Mouse (Mus musculus): ENCODE data around the gene Erlin1. TPM values are rescaled to one million over a fixed set of nuclear protein-coding genes. Genes with fewer than 3 reads are reported as not detected.

The Erlin1 gene
- total RNA-seq, 2 experiments from 2014 or later = 7.3 to 7.9 TPM

DNA sequence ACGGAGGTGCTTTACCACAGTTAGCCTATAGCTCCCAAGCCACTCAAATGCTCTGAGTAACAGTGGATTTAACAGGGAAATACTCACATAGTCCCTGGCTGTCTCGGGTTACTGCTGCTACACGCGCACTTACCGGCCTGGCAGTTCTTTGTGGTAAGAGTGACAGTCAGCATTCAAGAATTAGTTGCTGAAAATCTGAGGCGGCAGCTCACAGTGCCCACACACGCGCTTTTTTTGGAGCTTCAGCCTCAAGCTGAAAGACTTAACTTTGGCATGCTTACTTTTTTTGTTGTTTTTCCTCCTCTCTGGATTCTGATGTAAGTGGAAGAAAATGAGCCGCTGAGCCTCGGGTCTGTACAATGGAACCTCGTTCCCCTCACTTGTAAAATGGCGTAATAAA, 62.4 kb downstream of the Erlin1 start:
- DNase-seq = no peak
- intact Hi-C loops (cut with DNase I) = no loop called here

DNA sequence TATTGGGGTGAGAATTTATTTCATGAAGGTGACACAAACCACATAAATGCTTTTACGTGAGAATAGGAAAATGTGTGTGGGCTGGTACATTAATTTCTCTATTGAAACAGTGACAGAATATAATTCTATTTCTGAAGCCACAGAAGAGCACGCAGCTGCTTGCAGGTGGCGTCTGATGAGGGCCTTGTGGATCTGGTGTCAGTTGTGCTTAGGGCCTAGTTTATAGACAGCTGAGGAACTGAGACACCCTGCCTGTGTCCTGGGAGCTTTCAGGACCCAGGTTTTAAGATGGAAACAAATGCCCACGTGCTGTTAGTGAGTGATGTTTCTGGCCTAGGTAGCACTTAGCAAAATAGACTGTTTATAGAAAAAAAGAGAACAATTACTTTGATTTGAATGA, 64.6 kb downstream of the Erlin1 start:
- DNase-seq = no peak
- intact Hi-C loops (cut with DNase I) = no loop called here

DNA sequence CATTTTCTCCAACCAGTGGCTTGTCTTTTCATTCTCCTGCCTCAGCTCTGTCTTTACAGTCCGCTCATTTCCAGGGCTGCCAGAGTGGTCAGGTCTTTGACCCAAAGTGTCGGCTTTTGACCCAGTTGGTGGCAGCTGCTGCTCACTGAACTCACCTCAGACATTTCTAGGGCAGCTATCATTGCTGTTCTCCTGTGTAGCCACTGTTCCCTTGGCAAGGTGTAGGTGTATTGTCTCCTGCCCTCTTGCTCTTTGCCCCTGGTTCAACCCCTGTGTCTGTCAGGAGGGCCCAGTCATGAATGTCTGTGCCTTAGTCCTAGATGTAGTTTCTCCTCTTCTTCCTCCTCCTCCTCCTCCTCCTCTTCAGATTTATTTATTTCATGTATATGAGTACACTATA, 65.3 kb downstream of the Erlin1 start:
- intact Hi-C loops (cut with DNase I) = no loop called here

DNA sequence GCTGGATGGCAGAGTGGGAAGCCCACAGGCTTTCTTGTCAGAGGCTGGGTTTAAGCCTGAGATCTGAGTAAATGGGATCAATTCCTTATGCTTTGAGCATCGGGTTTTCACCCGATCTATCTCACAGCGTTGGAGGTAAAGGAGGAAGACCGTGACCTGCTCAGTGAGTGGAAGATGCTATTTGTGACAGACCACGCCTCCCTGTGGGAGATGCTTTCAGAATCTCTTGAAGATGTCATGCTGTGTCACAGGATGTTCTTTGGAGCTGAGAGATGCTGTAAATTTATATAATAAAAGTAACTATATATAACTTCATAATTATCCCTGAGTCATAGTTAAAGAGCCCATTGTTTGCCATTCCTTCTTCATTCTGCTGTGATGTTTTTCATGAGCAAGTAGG, 68.9 kb downstream of the Erlin1 start:
- intact Hi-C loops (cut with DNase I) = no loop called here
- DNase-seq = no peak

More for the DNA sequence above, 65.3 kb downstream of the Erlin1 start:
- DNase-seq = no peak

DNA sequence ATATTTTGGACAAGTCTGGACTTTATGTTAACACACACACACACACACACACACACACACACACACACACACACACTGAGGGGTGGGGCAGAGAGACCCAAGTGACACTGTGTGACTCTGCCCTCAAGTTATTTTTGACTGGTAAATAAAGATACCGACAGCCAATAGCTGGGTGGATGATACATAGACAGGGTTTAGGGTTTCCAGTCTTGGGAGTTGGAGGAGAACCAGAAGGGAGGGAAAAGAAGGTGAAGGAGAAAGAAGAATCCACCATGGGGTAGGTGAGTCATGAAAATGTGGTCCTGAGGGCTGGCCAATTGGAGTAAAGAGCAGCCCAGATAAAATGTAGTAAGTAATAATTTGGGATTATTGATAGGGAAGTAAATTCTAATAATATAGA, 69.5 kb downstream of the Erlin1 start:
- intact Hi-C loops (cut with DNase I) = no loop called here

DNA sequence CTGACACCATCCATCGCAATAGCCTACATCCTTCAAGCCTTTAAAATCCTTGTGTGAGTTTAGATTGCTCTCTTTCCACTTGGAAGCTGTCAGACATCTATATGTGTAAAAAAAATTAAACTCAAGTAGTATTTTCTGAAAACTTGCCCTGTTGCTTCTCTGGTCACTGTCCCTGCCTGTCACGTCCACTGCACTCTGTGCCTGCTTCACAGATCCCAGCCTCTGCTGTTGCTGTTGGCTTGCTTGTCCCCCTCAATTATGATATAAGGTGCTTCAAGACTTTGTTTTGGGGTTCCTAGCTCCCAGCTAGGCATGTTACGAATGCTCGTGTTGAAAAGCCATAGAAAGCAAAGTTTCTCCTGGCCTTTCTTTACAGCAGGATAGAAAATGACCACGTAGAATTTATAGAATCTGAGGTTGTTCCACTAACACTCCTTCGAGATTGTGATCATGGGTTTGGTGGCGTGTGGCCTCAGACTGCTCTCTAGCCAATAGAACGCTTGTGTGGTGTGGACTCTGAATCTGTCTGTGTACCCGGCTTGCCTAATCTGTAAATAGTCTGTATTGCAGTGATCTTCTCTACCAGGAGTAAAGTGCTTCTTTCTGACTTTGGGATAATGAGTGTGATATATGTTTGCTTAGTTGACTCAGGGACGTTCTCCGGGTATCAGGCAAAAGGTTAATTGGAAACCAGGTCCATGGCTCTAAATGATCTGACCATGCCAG, 70.6 kb downstream of the Erlin1 start:
- intact Hi-C loops (cut with DNase I) = no loop called here
- DNase-seq = no peak

More for the DNA sequence above, 69.5 kb downstream of the Erlin1 start:
- DNase-seq = no peak

DNA sequence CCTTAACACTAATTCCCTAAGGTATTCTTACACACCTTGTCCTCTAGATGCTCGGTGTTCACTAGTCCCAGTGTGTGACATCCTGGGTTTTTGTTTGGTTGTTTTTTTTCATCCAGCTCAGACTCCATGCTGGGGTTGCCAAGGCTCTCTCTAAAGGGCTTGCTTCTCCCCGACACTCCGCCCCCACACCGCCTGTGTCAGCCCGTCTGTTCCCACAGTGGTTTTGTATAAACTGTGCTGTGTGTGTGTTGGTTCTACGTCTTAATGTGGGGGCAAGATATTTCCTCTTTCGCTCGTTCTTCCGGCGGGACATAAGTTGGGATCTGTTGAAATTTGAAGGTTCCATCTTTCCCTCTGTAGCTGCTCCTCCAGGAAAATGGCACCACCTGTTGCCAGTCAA, 71.5 kb downstream of the Erlin1 start:
- intact Hi-C loops (cut with DNase I) = no loop called here
- DNase-seq = no peak

DNA sequence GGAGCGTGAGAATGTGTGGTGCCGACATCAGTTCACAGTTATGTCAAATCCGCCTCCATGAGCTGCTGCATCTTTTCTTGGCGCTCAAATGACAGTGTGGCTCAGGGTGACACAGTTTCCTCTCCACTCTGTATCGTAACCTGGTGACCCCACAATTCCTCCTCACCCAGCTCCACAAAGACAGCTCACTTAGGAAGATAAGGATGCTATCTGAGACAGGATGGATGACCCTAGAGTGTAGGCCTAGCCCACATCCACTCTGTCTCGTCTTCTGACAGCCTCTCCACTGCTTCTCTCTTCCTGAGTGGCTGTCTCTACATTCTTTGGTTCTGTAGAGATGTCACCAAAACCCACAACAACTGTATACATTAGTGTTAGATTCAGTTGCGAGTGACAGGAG, 74.2 kb downstream of the Erlin1 start:
- no peak for DNase-seq
- intact Hi-C loops (cut with DNase I) = no loop called here

DNA sequence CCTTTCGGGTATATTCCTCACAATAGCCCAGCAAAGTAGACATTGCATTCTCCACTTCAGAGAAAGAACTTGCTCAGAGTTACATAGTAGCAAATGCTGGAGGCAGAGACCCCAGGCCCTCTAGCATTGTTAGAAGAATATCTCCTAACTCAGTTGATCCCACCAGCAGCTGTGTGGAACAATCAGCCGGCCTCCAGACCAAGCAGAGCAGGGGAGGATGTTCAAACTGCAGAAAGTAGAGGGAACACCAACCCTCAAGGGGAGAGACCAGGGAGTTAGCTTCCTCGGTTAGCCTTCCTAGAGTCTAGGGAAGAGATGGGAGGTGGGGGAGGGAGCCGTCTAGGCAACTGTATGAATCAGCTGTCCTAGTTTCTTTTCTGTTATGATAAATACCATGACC, 77.1 kb downstream of the Erlin1 start:
- intact Hi-C loops (cut with DNase I) = loop anchor here (1.0 kb wide), 1 partner anchor 39 kb away; no protein-coding TSS in a partner anchor
- no peak for DNase-seq

DNA sequence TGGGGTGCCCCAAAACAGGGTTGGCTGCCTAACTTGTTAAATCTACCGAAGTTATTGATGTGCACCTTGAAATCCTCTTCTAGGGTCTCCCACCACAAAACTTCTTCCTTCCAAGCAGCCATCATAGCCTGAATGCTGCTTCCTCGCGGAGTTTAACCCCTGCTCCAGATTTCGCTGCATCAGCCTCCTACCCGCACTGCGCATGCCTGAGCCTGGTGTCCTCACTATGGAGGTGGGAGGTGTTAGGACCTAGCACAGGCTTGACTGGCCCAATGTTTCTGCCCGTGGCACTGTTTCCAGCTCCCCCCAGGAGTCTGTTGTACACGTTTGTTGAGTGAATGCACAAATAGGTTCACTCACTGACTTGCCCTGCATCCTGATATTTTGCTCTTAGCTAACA, 79.2 kb downstream of the Erlin1 start:
- DNase-seq = no peak
- intact Hi-C loops (cut with DNase I) = no loop called here

DNA sequence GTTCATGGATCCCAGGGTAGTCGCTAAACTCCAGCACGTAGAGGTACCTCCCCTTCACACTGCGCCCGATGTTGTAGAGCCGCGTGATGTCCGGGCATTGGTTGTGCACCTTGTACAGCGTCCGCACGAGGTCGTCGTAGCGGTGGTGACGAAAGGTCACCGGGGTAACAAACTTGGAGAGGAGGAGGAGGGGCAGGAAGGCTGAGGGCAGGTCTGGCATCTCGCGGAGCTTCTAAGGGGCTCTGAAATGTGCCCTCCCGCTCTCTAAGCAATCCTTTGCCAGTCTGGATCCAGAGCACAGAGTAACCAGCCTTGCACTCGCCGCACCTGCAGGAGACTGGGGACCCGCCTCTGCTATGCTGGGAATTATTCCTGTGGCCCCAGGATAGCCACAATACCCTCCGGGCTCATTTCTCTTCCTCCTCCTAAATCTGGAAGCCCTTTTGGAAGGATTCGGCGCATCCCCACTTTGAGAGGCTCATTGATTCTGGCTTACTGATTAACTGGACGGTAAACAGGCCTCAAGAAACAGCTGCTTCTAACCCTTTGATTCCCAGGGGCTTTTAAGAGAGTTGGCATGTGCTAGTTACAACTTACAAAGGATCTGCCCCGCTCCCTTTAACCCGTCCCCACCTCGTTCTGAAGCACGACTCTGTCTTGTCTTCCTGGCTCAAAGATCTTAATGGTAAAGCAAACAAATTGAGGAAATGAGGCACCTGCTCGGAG, 83.4 kb downstream of the Erlin1 start, which contains the start of gene Cpn1:
Gene Cpn1, minus strand, starts transcription at position 488 of the 726 bp plus-strand sequence.
- intact Hi-C loops (cut with DNase I) = no loop called here
- no peak for DNase-seq

Other genes starting within 250 kb of the Erlin1 start
- 1 to 10 TPM; 9.0 to 9.7 TPM for gene Dnmbp, start 129.6 kb downstream of the Erlin1 start, total RNA-seq (2021)
- gene Cpn1, start 83.2 kb downstream of the Erlin1 start, total RNA-seq (2021) = under 1 TPM in 1 of 2 experiments, not detected in 1; 0.19 TPM
- gene Cyp2c23, start 40.6 kb downstream of the Erlin1 start, total RNA-seq (2021) = under 1 TPM in 1 of 2 experiments, not detected in 1; 0.14 TPM
- 10 to 100 TPM; 25.8 to 29.0 TPM for gene Chuk, start 37.7 kb upstream of the Erlin1 start, total RNA-seq (2021)
- 1 to 10 TPM; 8.3 to 8.9 TPM for gene Cwf19l1, start 66.1 kb upstream of the Erlin1 start, total RNA-seq (2021)
- 10 to 100 TPM; 16.4 to 18.2 TPM for gene Bloc1s2, start 76.7 kb upstream of the Erlin1 start, total RNA-seq (2021)
- not detected for gene Pkd2l1, start 122.7 kb upstream of the Erlin1 start, total RNA-seq (2021)
- not detected for gene Scd3, start 133.5 kb upstream of the Erlin1 start, total RNA-seq (2021)
- gene Scd2, start 223.9 kb upstream of the Erlin1 start, total RNA-seq (2021) = 10 to 100 TPM; 10.7 to 13.0 TPM